Mouse (Mus musculus): ENCODE measurements around the gene Pycr1. TPM values are rescaled to one million over a fixed set of nuclear protein-coding genes. Genes with fewer than 3 reads are reported as not detected.
"Not testable (repeated sequence)": the region's sequence is repeated elsewhere in the genome, so short reads cannot be mapped to it uniquely, and the experiment has no call there.

Gene Pycr1
- polyA plus RNA-seq, 1 experiment, result 2.3 TPM

DNA sequence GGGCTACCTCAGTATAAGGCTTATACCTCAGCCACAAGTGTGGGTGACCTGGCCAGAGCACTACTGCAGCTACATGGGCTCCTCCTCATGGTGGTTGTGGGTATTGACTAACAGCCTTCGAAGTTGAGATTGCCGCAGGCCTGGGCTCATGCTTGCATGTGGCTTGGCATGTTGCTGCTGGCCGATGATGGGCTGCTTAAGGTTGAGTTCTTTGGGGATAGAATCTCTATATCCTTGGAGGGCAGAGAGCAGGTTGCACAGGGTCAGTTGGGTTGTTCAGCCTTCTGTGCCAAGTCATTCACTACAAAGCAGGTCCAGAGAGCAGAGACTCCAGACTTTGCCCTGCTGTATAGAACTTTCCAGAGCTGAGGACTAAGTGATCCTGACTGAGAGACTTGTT, 36.3 kb upstream of the Pycr1 start:
- peak; percentile 44; the same call in 1 of the 2 replicates for TF ChIP-seq CTCF (IDR thresholded peaks at IDR 0.05; ENCODE audit: borderline replicate concordance, insufficient read depth, low read depth, low read length)
- no peak for TF ChIP-seq POLR2A (IDR thresholded peaks at IDR 0.05; ENCODE audit: borderline replicate concordance, insufficient read depth, low read length)
- Histone ChIP-seq H3K4me1 (ENCODE audit: control insufficient read depth, insufficient read depth, low read length) (peaks cover 6% of the 10 kb centered on the region; the same call in 1 of the 2 replicates), H3K27ac (ENCODE audit: insufficient read depth, low read length) (no peak overlapping the region), H3K27me3 (ENCODE audit: control insufficient read depth, insufficient read depth, low read length) (no peaks in the 10 kb centered on the region), H3K4me3 (replicated peaks; ENCODE audit: insufficient read depth, low read depth, low read length) (no peak overlapping the region)
- no peak for DNase-seq
- 74% methylated on average over 3 of the region's 3 CpGs for WGBS

- no peaks in the 10 kb centered on the region for H3K4me1 ChIP-seq (ENCODE audit: control insufficient read depth, insufficient read depth, low read length)
- WGBS, result 94% methylated on average over 4 of the region's 4 CpGs
- H3K27ac ChIP-seq (ENCODE audit: insufficient read depth, low read length), result no peak overlapping the region; the same call in 1 of the 2 replicates
- DNase-seq, result no peak
- no peak overlapping the region for H3K4me3 ChIP-seq (replicated peaks; ENCODE audit: insufficient read depth, low read depth, low read length)
- TF ChIP-seq CTCF (IDR thresholded peaks at IDR 0.05; ENCODE audit: borderline replicate concordance, insufficient read depth, low read depth, low read length) (no peak), POLR2A (IDR thresholded peaks at IDR 0.05; ENCODE audit: borderline replicate concordance, insufficient read depth, low read length) (no peak)
- no peaks in the 10 kb centered on the region for H3K27me3 ChIP-seq (ENCODE audit: control insufficient read depth, insufficient read depth, low read length)
Measured at GRCm38 (mm10) chr11:120676951-120677350, 33.4 kb upstream of the Pycr1 start.

DNA sequence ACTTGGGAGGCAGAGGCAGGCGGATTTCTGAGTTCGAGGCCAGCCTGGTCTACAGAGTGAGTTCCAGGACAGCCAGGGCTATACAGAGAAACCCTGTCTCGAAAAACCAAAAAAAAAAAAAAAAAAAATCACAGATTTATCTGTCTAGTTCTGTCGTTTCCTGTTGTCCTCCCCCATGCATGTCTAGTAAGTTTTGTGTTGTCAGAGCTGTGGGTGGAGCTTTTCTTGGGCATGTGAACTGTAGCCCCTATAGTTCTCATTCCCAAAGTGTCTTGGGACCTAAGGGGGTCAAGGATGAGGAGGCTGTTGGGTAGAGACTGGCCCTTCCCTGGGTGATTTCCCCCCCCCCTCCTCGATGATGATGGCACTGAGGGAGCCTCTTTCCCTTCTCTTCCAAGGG, 32.3 kb upstream of the Pycr1 start:
- not testable (repeated sequence) for DNase-seq; H3K27ac ChIP-seq (ENCODE audit: insufficient read depth, low read length); H3K4me1 ChIP-seq (ENCODE audit: control insufficient read depth, insufficient read depth, low read length); H3K4me3 ChIP-seq (replicated peaks; ENCODE audit: insufficient read depth, low read depth, low read length); H3K27me3 ChIP-seq (ENCODE audit: control insufficient read depth, insufficient read depth, low read length)
- 91% methylated on average over 5 of the region's 5 CpGs for WGBS

GRCm38 (mm10) chr11:120673594-120674122, 30.1 kb upstream of the Pycr1 start:
- WGBS, result 41% methylated on average over 12 of the region's 12 CpGs
- peak overlapping the region; percentile 91 for H3K4me3 ChIP-seq (replicated peaks; ENCODE audit: insufficient read depth, low read depth, low read length)
- peak overlapping the region; percentile 41; the same call in 1 of the 2 replicates for H3K27ac ChIP-seq (ENCODE audit: insufficient read depth, low read length)
- DNase-seq, result no peak
- no peak for TF ChIP-seq CTCF (IDR thresholded peaks at IDR 0.05; ENCODE audit: borderline replicate concordance, insufficient read depth, low read depth, low read length)
- TF ChIP-seq POLR2A (IDR thresholded peaks at IDR 0.05; ENCODE audit: borderline replicate concordance, insufficient read depth, low read length), result no peak
- no peaks in the 10 kb centered on the region for H3K27me3 ChIP-seq (ENCODE audit: control insufficient read depth, insufficient read depth, low read length)
- no peaks in the 10 kb centered on the region for H3K4me1 ChIP-seq (ENCODE audit: control insufficient read depth, insufficient read depth, low read length)

DNA sequence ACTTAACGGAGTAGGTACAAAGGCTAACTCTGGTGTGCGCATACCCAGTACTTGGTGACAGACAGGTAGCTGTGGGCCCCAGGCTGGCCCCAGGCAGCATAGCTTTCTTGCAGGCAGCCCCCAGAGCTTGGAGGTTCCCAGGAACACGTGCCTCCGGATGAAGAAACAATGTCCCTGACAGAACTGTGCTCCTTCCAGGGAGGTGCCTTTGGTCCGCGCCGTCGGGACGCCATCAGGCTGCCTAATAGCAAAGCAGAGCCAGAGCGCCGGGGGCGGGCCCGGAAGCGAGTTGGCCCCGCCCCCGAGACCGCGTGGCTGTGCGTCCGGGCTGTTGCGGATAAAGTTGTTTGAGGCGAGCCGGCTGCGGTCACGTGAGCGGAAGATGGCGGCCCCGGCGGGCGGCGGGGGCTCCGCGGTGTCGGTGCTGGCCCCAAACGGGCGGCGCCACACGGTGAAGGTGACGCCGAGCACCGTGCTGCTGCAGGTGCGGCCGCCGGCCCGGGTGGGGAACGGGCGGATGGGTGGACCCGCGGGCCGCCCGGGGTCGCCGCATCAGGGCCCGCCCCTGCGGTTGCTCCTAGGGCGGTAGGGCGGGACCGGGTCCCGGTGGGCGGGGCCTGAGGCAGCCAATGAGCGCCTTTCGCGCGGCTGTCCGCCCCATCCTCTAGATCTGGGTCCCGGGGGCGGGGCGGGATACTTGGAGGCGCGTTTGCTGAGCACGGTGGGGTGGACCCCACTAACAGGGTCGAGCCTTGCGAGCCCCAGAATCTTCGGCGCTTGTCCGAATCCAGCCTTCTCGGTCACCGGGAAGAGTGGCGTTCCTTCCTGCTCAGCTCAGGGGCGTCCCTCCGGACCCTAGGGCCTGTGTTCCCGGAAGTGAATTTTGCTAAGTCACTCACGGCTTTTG, 29.4 kb upstream of the Pycr1 start, which contains the start of gene Aspscr1:
Gene Aspscr1, plus strand, starts transcription at position 287 of the 907 bp plus-strand sequence.
- DNase-seq, result peak; percentile 91 to 92
- 1% methylated on average over 81 of the region's 83 CpGs for WGBS
- TF ChIP-seq POLR2A (IDR thresholded peaks at IDR 0.05; ENCODE audit: borderline replicate concordance, insufficient read depth, low read length), result peak; percentile 31; the same call in 1 of the 2 replicates
- TF ChIP-seq CTCF (IDR thresholded peaks at IDR 0.05; ENCODE audit: borderline replicate concordance, insufficient read depth, low read depth, low read length), result no peak
- Histone ChIP-seq H3K4me1 (ENCODE audit: control insufficient read depth, insufficient read depth, low read length) (no peaks in the 10 kb centered on the region), H3K27ac (ENCODE audit: insufficient read depth, low read length) (peak within 1 kb of the TSS; percentile 41; the same call in 1 of the 2 replicates), H3K4me3 (replicated peaks; ENCODE audit: insufficient read depth, low read depth, low read length) (peak within 1 kb of the TSS; percentile 91), H3K27me3 (ENCODE audit: control insufficient read depth, insufficient read depth, low read length) (no peaks in the 10 kb centered on the region)

GRCm38 (mm10) chr11:120666617-120667016, 23.0 kb upstream of the Pycr1 start:
- no peaks in the 10 kb centered on the region for H3K4me1 ChIP-seq (ENCODE audit: control insufficient read depth, insufficient read depth, low read length)

DNA sequence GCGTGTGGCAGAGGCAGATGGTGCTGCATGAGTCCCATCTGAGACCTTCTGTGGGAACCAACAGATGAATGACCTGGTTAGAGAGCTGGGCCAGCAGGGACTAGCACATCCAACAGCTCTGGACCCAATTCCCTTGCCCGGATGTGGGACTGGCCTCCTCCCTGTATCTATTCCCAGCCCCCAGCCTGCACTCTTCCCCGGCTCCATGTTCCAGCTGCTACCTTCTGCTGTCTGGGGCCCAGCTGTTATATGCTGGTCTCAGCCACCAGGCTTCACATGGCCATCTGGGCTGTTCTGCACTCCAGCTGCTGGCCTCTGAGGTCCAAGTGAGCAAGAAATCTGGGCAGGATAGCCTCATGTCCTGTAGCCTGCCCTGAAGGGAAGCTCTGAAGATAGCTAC, 21.8 kb upstream of the Pycr1 start:
- Histone ChIP-seq H3K27me3 (ENCODE audit: control insufficient read depth, insufficient read depth, low read length) (peaks cover 6% of the 10 kb centered on the region; the same call in 1 of the 2 replicates), H3K4me1 (ENCODE audit: control insufficient read depth, insufficient read depth, low read length) (no peaks in the 10 kb centered on the region), H3K27ac (ENCODE audit: insufficient read depth, low read length) (no peak overlapping the region), H3K4me3 (replicated peaks; ENCODE audit: insufficient read depth, low read depth, low read length) (no peak overlapping the region)
- DNase-seq, result no peak
- WGBS, result 41% methylated on average over 3 of the region's 3 CpGs
- TF ChIP-seq CTCF (IDR thresholded peaks at IDR 0.05; ENCODE audit: borderline replicate concordance, insufficient read depth, low read depth, low read length) (no peak), POLR2A (IDR thresholded peaks at IDR 0.05; ENCODE audit: borderline replicate concordance, insufficient read depth, low read length) (no peak)

More at GRCm38 (mm10) chr11:120666617-120667016, 23.0 kb upstream of the Pycr1 start:
- no peak for DNase-seq
- whole genome bisulfite sequencing, result 28% methylated on average over 3 of the region's 3 CpGs
- Histone ChIP-seq H3K27me3 (ENCODE audit: control insufficient read depth, insufficient read depth, low read length) (no peaks in the 10 kb centered on the region), H3K27ac (ENCODE audit: insufficient read depth, low read length) (no peak overlapping the region), H3K4me3 (replicated peaks; ENCODE audit: insufficient read depth, low read depth, low read length) (no peak overlapping the region)
- TF ChIP-seq POLR2A (IDR thresholded peaks at IDR 0.05; ENCODE audit: borderline replicate concordance, insufficient read depth, low read length), result no peak
- TF ChIP-seq CTCF (IDR thresholded peaks at IDR 0.05; ENCODE audit: borderline replicate concordance, insufficient read depth, low read depth, low read length), result no peak

DNA sequence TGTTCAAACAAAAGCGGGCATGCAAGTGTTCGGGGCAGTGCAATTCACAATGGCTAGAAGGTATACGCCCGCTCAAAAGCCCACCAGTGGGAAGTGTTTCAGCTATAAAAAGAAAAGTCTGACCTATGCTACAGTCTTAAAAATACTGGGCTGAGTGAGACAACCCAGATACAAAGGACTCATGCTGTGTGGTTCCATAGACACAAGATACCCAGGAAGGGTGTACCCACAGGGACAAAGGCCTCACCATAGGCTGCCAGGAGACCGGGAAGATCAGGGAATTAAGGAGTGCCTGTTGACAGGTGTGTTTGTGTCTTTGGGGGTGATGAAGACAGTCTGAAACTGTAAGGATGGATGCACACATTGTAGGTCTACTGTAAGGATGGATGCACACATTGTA, 20.1 kb upstream of the Pycr1 start:
- Histone ChIP-seq H3K4me1 (ENCODE audit: control insufficient read depth, insufficient read depth, low read length) (no peaks in the 10 kb centered on the region), H3K27ac (ENCODE audit: insufficient read depth, low read length) (no peak overlapping the region), H3K4me3 (replicated peaks; ENCODE audit: insufficient read depth, low read depth, low read length) (no peak overlapping the region), H3K27me3 (ENCODE audit: control insufficient read depth, insufficient read depth, low read length) (peaks cover 11% of the 10 kb centered on the region; the same call in 1 of the 2 replicates)
- DNase-seq, result no peak
- TF ChIP-seq POLR2A (IDR thresholded peaks at IDR 0.05; ENCODE audit: borderline replicate concordance, insufficient read depth, low read length) (no peak), CTCF (IDR thresholded peaks at IDR 0.05; ENCODE audit: borderline replicate concordance, insufficient read depth, low read depth, low read length) (no peak)
- WGBS, result 65% methylated on average over 5 of the region's 5 CpGs

Measured in cerebellum, adult 2 months (tissue).